Mouse (Mus musculus): ENCODE measurements around the gene Usp27x. TPM values are rescaled to one million over a fixed set of nuclear protein-coding genes. Genes with fewer than 3 reads are reported as not detected.

Gene Usp27x
- polyA plus RNA-seq, 1 experiment from 2014 or later = 0.46 TPM

DNA sequence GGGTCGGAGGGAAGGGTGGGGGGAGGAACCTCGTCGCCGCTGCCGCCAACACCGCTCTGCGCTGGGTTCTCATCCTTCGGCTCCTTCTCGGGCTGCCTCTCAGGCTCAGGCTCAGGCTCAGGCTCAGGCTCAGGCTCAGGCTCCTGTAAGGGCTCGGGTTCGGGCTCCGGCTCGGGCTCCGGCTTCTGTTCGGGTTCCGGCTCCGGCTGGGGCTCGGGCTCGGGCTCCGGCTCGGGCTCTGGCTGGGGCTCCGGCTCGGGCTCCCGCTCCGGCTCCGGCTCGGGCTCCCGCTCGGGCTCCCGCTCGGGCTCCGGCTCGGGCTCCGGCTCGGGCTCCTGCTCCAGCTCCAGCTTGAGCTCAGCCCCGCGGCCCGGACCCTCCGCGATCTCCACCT lies 311 bp downstream of the Usp27x start:
- H3K9ac ChIP-seq (ENCODE audit: low read length) = peak overlapping the region; percentile 67
- H3K36me3 ChIP-seq (ENCODE audit: control insufficient read depth, insufficient read depth, low read length) = no peaks in the 10 kb centered on the region; the same call in 1 of the 2 replicates
- peak overlapping the region; percentile 48 for H3K27ac ChIP-seq (ENCODE audit: low read depth, low read length)
- peak overlapping the region; percentile 62 for H3K4me2 ChIP-seq
- 29% methylated on average over 18 of the region's 40 CpGs for WGBS
- H3K27me3 ChIP-seq (ENCODE audit: control insufficient read depth, insufficient read depth, low read length) = no peaks in the 10 kb centered on the region
- ATAC-seq (ENCODE audit: low FRiP score) = peak; percentile 36; the same call in 1 of the 2 replicates
- no peaks in the 10 kb centered on the region for H3K9me3 ChIP-seq (ENCODE audit: control insufficient read depth, low read length)
- H3K4me1 ChIP-seq (ENCODE audit: control insufficient read depth, insufficient read depth, low read length) = no peaks in the 10 kb centered on the region
- H3K4me3 ChIP-seq (ENCODE audit: low read depth, low read length) = peak overlapping the region; percentile 52
- DNase-seq (ENCODE audit: low spot score, missing footprints) = peak; percentile 90

DNA sequence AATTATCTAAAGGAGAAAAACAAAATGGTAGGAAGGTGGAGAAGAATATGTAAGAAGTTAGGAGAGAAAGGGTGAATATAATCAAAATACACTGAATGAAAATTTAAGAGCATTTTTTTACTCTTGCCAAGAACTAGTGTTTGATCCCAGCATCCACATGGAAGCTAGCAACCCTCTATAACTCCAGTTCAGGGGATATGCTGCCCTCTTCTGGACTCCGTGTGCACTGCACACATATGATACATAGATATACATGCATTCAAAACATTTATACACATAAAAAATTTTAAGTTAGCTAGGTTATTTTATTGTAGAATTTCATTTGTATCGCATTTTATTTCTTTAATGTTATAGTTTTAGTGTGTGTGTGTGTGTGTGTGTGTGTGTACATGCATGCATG lies 50.2 kb downstream of the Usp27x start:
- no peak overlapping the region for H3K9ac ChIP-seq (ENCODE audit: low read length)
- no peaks in the 10 kb centered on the region for H3K9me3 ChIP-seq (ENCODE audit: control insufficient read depth, low read length)
- no peak overlapping the region for H3K27ac ChIP-seq (ENCODE audit: low read depth, low read length)
- no peaks in the 10 kb centered on the region for H3K4me1 ChIP-seq (ENCODE audit: control insufficient read depth, insufficient read depth, low read length)
- H3K4me3 ChIP-seq (ENCODE audit: low read depth, low read length) = no peak overlapping the region
- no peaks in the 10 kb centered on the region for H3K27me3 ChIP-seq (ENCODE audit: control insufficient read depth, insufficient read depth, low read length)
- no peaks in the 10 kb centered on the region for H3K36me3 ChIP-seq (ENCODE audit: control insufficient read depth, insufficient read depth, low read length)
- ATAC-seq (ENCODE audit: low FRiP score) (no peak), DNase-seq (ENCODE audit: low spot score, missing footprints) (no peak)
- H3K4me2 ChIP-seq = no peak overlapping the region
- WGBS = 42% methylated on average over 2 of the region's 2 CpGs

DNA sequence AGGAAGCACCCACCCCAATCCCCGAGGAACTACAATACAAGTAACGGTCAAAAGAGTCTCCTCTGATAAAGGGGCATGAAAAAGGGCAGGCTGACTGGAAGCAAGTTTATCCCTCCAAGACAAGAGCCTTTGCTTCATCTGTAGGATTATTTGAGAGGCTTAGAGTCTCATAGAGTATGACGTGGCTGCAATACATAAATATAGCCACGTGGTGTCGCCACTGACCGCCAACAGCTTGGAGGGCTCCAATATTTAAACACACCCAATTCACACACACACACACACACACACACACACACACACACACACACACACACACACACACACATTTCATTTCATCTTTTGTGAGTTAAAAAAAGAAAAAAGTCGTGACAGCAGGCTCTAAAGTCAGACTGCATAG lies 53.3 kb downstream of the Usp27x start:
- WGBS = 16% methylated on average over 7 of the region's 7 CpGs
- Histone ChIP-seq H3K4me1 (ENCODE audit: control insufficient read depth, insufficient read depth, low read length) (0 out of 2 replicates have a peak, but pooled peaks cover 2% of the 10 kb centered on the region), H3K36me3 (ENCODE audit: control insufficient read depth, insufficient read depth, low read length) (no peaks in the 10 kb centered on the region), H3K27me3 (ENCODE audit: control insufficient read depth, insufficient read depth, low read length) (no peaks in the 10 kb centered on the region), H3K9ac (ENCODE audit: low read length) (no peak overlapping the region), H3K9me3 (ENCODE audit: control insufficient read depth, low read length) (no peaks in the 10 kb centered on the region), H3K4me3 (ENCODE audit: low read depth, low read length) (no peak overlapping the region), H3K27ac (ENCODE audit: low read depth, low read length) (no peak overlapping the region), H3K4me2 (no peak overlapping the region)
- ATAC-seq (ENCODE audit: low FRiP score) (no peak), DNase-seq (ENCODE audit: low spot score, missing footprints) (peak; percentile 92)

Other genes starting within 250 kb of the Usp27x start
- 11.8 and 14.0 TPM in 2 replicates for gene Clcn5, start 56.5 kb downstream of the Usp27x start, polyA plus RNA-seq (2014; fragmentation: Nextera tagmentation; extraction: Ambion mirVana)
- gene Foxp3, start 197.8 kb upstream of the Usp27x start, polyA plus RNA-seq (2014; fragmentation: Nextera tagmentation; extraction: Ambion mirVana) = 0.04 and 0.30 TPM in 2 replicates
- 1.8 and 2.0 TPM in 2 replicates for gene Ppp1r3f, start 198.5 kb upstream of the Usp27x start, polyA plus RNA-seq (2014; fragmentation: Nextera tagmentation; extraction: Ambion mirVana)
- 22.8 and 27.2 TPM in 2 replicates for gene Ccdc22, start 229.7 kb upstream of the Usp27x start, polyA plus RNA-seq (2014; fragmentation: Nextera tagmentation; extraction: Ambion mirVana)
- 0.06 TPM in 1 of 2 replicates, not detected in the other for gene Cacna1f, start 231.3 kb upstream of the Usp27x start, polyA plus RNA-seq (2014; fragmentation: Nextera tagmentation; extraction: Ambion mirVana)

Measured in midbrain, embryonic 11.5 days (tissue).